Mouse (Mus musculus) NIH3T3 (cell line): ENCODE data around the gene Igsf21.

Source experiments
- DNase-seq: peaks from one replicate; pipeline ENCODE4 v3.0.0-alpha.2; 2012; ENCODE audit warnings: low read depth

Gene Igsf21

DNA sequence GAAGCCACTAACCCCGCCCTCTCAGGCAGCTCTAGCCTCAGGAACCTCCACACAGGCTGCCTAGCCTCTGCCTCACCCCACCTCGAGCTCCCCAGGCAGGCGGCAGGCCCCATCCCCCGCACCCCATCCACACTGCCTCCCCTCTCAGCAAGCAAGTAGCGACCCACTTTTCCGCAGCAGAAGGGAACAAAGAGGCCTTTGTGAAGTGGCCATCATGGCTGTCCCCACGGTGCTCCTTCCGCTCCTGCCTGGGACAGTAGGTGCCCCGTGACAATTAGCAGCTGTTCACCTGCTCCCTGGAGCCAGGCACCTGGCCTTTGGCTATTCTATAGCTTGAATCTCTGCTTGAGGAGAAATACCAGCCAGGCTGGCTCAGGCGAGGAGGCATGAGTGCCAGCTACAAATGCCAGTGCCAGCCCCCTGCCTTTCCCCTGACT, 9.3 kb downstream of the Igsf21 start:
- no peak for DNase-seq

DNA sequence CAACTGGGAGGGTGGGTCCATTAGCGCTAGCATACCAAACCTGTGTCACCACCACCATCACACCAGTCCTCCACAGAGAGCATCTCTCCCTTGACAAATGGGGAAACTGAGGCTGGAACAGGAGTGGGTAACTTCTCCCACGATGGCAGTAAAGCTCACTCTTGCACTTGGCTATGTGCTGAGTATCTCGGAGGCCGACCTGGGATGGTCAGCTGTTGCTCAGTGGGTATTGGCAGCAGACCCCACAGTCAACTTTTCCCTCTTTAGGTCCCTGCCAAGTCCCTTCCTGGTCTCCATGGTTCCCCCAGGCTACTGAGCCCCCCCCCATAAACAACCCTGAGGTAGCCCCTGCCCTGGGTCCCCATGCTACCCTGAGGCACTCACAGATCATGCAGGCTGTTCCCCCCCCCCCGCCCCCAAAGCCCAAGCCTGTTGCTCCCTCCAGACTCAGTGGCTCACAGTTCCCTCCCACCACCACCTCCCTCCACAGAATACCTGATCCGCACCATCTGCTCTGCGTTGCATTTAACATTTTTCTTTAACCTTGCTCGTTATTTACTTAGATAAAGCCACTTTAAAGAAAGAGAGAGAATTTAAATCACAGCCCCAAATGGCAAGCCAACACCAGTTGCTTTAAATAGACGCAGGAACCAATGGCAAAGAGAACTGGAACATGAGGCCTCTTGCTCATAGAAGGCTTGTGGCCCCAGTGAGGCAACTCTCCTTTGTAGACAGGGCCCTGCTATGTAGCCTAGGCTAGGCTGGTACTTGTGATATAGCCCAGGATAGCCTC, 11.0 kb downstream of the Igsf21 start:
- no peak for DNase-seq

- no peak for DNase-seq
These were observed 12.0 kb downstream of the Igsf21 start for GRCm38 (mm10) chr4:140234412-140235205.

GRCm38 (mm10) chr4:140227837-140228236, 18.7 kb downstream of the Igsf21 start:
- no peak for DNase-seq

GRCm38 (mm10) chr4:140225204-140225603, 21.4 kb downstream of the Igsf21 start:
- DNase-seq, result no peak

DNA sequence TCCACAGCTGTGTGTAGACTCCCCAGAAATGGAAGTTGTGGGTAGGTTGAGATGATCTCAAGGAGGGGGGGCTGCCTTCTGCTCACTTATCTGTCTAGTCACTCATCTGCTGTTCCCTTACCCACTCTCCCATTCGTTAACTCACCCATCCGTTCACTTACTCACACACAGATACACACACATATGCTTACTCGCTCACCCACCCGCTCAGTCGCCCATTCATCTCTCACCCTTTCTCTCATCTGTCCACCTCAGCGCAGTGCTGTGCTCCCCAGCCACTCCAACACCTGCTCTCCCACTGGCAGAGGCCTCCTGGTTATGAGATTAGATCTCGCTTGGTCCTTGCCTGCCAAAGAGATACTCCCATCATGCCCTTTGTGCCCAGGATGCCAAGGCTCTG, 22.1 kb downstream of the Igsf21 start:
- no peak for DNase-seq

- no peak for DNase-seq
These were observed 23.5 kb downstream of the Igsf21 start for GRCm38 (mm10) chr4:140223067-140223466.

DNA sequence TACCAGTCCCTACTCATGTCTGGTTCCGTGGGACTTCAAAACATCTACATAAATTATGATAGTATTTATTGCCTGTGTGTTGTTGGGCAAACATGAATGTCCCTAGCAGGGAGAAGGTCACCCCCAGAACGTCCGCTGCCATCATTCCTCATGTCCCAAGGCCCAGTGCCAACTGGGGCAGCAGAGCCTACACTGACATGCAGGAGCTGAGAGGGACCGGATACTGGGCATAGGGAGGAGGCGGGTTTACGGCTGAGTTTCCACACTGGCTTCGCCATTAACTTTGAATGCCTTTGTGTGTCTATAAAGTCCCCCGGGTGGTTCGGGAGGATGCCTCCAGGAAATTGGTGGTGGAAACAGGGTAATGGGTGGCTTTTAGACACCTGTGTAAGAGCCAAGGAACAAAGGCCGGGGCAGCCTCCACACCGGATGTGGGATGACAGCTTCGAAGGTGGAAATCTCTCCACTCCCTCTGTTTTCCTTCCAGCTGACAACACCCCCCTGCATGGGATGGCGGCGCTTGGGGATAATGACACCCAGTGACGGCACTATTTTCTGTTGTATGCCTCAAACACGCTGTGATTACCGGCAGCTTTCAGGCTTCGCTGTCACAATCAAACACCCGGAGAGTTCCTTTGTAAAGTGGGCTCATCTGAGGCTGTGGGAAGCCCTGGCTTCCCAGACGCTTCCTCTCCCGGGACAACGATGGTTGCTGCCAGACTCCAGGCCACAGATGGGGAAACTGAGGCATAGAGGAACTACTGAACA, 26.1 kb downstream of the Igsf21 start:
- no peak for DNase-seq

GRCm38 (mm10) chr4:140218853-140219852, 27.4 kb downstream of the Igsf21 start:
- no peak for DNase-seq

DNA sequence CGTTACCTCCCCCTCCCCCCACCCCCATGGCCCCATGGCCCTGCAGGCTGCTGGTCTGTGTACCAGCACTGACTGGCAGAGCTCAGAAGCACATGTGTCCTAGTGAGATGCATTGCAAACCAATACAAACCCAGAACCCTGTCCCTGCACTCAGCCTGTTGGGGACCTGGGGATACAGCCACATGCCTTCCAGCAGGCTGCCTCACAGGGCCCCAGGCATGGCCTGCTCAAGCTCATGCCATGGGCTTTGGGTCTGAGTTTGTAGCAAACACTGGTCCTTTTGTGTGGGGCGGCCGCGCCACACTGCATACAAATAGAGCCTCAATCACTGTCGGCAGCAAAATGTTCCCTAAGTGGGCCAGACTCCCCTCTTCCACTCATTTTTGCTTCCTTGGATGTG, 28.2 kb downstream of the Igsf21 start:
- no peak for DNase-seq

DNA sequence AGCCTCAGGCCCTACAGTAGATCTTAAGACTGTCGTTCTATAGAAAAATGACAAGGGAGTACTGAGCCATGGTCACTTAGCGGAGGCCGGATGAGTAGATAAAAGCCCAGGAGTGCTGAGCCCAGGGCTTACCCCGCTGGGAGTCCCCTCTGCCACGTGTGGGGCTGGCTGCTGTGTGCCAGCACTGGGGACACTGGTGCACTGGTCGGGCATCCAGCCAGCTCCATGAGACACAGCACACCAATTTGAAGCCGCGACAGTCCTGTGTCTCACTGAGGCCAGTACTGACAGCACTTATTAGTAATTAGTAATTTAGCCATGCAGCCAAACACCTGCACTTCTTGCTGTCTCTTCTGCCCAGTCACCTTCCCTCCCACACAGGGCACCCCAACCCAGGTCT, 28.6 kb downstream of the Igsf21 start:
- DNase-seq, result no peak

DNA sequence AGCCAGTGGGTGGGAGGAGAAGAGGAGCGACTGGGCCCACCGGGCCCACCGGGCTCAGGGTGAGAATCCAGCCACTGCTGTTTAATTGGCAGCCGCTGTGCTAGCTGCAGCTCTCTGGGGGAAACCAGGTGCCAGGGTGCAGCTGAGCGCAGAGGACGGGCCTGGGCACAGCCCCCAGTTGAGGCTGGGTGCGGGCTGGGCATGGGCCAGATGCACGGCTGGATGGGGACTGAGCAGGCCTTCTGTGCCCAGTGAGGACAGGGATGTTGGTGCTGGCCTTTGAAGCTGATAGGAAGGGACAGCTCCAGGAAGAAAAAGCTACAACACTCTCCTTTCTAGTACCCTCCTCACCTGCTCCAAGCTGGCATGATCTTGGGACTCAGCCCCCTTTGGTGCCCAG, 30.5 kb downstream of the Igsf21 start:
- no peak for DNase-seq

DNA sequence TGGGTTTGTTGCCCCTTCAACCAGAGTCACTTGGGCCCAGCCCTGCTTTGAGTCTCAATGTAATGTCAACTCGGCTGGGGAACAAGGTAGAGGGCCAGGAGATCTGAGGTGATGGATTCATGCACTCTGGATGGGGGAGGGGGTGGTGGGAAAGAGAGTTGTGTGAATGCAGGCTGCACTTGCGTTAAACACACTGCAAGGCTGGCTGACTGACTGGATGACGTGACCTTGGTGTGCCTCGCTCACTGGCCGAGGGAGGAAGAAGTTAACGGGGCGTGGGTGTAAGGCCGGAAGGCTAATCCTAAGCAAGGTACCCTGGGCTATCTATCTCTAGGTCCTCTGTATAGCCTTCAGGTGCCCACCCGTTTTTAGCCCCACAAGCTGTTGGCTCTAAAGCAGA, 31.4 kb downstream of the Igsf21 start:
- no peak for DNase-seq

DNA sequence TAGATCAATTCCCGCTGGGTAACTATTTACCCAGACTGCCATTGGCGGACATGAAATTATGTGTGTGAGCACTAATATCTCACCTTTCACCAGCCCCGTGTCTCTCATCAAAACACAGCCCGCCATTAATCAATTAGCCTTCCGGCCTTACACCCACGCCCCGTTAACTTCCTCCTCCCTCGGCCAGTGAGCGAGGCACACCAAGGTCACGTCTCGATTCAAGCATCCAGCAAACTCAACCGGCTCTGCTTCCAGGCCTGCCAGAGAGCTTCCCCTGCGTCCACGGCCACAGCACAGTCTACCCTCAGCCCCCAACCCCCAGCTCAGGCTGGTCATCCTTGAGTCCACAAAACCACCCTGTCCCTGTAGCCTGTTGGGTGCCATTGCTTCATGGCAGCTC, 32.2 kb downstream of the Igsf21 start:
- no peak for DNase-seq

GRCm38 (mm10) chr4:140210129-140210890, 36.3 kb downstream of the Igsf21 start:
- no peak for DNase-seq

- DNase-seq, result no peak
These were observed 40.8 kb downstream of the Igsf21 start for GRCm38 (mm10) chr4:140205811-140206231.

DNA sequence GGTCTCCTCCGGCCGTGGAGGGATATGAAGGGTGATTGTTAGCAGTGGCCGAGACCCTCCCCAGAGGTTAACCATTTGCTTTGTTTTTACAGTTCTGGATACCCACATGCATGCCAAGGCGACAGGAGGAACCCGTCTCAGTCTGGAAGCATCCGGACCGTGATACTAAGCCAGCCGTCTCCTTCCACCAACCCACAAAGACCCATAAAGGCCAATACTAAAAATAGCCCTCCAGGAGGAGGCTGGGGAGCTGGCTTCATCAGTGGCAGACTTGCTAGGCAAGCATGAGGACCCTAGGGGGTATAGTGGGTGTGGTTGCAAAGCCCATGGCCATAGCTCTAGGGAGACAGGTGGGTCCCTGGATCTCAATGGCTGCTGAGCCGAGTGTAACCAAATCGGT, 41.8 kb downstream of the Igsf21 start:
- no peak for DNase-seq

DNA sequence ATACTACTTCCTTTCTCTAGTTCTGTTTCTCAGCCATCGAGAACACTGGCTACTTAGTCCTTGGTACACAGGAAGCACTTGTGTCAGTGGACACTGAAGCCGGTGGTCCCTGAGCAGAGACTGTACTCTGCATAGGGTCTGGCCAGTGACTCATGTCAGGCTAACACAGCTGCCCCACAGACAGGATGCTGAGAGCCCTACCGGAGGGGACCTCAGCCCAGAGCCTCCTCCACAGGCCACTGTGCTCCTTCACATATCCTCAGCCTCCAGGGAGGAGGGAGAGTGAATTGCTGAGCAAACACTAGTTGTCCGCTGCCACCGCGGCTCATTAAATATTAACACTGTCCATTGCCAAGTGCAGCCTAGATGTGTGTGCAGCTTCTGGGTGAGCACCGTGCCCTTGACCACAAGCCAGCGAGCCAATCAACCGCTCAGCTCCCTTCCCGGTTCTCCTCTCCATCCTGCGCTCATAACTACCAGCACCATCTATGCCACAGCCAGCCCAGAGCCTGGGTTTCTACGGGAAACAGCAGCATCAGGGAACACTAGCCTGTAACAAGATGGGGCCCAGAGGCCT, 42.8 kb downstream of the Igsf21 start:
- DNase-seq, result no peak

DNA sequence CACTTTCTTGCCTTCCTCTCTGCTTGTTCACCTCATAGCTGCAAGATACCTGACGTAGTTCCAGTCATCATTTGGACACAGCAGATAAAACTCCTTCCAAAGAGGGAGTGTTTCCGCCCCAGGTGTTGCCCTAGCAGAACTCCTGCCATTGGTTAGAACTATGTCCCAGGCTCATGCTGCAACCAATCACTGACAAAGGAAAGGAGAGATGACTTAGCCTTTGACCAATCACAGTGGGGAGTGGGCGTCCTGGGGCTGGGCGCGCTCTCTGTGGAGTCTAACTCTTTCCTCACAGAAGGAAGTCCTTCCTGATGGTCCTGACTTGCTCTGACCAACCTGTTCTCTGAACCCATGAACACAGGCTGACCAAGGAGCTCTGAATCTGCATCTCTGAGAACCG, 44.4 kb downstream of the Igsf21 start:
- DNase-seq, result no peak

DNA sequence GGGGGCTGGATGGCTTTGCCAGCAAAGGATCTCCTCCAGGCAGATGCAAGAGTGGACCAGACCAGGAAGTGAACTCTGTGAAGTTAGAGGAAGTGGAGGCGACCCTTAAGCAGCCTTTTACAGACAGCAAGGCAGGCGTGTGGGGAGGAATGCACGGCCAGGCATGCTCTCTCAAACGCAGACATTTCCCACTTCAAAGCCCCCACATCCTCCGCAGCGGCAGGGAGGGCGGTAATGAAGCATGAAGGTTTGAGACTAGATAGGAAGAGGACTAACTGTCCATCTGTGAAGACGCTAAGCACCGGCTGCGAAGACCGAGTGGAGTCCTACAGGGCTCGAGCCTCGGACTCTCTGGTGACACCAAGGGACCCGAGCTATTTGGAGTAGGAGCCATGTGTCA, 46.3 kb downstream of the Igsf21 start:
- no peak for DNase-seq
